Mouse (Mus musculus): ENCODE measurements around the gene C8a.
A peak's percentile ranks its signal among the peaks of the same experiment; 100 is the strongest.

C8a gene

DNA sequence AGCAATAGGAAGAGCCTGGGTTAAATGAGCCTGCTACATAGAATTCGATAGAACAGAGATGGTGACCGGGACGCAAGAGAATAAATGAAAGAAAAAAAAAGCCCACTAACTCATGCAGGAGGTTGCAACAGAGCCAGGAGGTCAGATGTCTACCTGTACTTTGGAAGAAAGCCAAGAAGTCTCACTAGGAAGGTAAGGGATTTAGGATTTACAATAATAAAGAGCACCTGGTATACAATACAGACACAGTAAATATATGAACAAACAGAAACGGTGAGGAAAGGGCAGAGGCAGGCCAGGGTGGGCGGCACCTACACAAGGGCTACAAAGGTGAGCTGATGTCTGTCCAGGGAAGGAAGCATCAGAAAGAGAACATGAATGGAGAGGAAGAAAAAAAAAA is 34.0 kb downstream of the C8a start:
- DNase-seq (ENCODE audit: low read depth, low spot score): no peak

DNA sequence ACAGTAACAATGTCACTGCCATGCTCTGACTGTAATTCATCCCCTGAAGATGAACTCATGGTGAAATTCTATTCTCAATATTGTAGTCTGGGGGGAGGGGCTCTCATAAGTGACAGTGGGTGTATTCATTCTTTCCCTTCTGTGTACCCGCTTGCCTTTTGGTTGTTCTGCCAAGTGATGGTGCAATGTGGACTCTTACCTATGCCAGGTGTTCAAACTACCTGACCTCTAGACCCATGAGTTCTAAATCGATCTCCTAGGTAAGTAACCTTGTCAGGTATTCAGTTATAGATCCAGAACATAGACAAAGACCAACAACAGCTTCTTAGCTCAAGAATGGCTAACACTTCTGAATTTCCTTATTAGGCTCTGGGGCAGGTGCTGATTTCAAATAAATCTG is 37.9 kb downstream of the C8a start:
- no peak for DNase-seq (ENCODE audit: low read depth, low spot score)

DNA sequence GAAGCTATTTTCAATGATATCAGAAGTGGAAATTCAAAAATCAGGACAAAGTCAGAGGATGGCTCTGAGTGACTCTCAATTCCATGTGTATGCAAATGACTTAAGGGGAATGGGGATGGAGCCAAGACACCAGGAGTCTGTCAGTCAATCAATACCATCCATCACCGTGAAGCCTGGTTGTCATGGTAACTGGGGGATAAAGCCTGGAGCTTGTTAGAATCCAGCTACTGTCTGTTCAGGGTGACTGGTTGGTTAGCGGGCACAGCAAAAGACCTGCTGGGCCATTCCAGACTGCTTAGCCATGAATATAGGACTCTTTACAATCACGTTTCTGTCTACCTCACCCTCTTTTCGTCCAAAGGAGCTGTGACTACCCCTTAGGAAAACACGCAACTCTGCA is 41.1 kb downstream of the C8a start:
- peak; percentile 50 for DNase-seq (ENCODE audit: low read depth, low spot score)

DNA sequence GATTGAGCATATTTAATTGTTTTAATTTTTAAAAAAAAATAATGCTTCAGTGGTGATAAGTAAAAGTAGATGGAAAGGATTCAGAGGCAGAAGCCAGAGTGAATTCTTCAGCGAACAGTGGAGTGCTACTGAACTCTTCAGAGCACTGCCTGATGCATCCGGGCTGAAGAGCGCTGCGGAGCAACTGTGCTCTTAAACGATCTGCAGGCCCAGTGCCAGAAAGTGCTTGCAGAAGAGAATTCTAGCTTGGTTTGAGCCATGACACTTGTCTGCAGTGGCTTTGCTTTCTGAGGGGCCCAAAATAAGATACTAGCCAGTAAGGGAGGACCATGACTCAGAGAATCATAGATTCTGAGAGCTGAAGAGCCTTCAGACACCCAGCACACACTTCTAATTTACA is 47.3 kb downstream of the C8a start:
- peak; percentile 20 for DNase-seq (ENCODE audit: low read depth, low spot score)

DNA sequence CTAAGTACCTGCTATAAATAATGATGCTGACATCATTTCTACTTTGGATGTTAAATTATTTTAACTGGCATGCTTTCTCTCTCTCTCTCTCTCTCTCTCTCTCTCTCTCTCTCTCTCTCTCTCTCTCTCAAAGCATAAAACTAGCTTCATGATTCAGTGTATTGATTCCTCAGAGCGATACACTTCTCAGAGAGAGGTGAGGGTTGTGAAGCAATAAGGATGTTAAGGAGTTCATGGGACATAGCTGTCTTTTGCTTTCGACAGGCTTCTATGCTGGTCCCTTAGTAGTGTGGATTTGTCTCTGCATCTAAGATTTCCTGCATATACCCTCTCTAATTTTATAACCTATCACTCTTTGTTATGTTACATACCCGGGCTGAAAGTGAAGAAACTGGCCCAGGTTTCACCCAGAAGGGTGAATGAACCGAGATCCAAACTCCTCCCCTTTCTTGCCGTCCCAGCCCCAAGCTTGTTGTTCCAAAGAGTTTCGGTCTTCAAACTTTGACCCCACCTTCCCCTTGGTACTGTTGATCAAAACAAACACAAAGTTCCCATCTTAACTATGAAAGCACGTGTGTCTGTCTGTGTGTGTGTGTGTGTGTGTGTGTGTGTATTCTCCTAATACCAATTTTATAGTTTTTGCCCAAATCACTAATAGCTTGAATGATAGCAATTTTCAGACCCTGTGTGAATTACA is 51.7 kb downstream of the C8a start:
- no peak for DNase-seq (ENCODE audit: low read depth, low spot score)

DNA sequence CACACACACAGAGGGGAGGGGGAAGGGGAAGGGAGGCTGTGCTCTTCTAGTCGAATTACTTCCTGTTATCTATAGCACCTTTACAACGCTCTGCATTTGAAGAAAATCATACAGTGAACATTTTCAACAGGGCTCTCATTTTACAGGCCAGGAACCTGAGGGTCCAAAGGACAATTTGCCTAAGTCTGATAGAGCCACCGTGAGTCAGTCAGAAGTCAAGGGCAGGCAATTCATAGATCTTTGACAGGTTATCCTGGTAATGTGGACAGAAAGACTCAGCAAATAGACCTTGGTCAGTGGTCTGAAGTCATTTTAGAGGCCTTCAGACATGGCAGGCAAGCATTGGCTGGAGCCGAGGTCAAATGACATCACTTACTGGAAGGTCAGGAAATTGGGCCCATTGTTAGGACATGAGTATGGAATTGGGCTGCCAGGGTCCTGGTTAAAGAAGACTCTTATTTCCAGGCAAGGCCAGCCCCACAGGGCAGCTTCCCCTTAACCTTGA is 52.5 kb downstream of the C8a start:
- DNase-seq (ENCODE audit: low read depth, low spot score): no peak

DNA sequence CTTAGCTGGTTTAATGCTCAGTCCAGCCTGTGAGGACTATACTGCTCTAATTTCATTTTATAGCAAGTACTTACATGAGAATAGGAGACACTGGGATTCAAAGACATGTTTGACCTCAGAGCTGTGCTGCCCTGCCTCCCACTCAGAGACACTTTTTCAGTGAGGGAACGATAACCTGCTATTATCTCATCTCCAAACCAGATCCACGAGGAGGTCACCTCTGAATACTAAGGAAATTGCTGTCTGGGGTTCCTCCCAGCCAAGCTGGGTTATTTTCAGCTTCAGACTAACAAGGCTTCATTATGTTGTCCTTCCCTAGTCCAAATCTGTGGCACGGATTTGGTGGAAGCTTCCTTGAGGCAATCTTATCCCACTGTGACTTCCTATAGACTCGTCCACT is 56.3 kb downstream of the C8a start:
- no peak for DNase-seq (ENCODE audit: low read depth, low spot score)

DNA sequence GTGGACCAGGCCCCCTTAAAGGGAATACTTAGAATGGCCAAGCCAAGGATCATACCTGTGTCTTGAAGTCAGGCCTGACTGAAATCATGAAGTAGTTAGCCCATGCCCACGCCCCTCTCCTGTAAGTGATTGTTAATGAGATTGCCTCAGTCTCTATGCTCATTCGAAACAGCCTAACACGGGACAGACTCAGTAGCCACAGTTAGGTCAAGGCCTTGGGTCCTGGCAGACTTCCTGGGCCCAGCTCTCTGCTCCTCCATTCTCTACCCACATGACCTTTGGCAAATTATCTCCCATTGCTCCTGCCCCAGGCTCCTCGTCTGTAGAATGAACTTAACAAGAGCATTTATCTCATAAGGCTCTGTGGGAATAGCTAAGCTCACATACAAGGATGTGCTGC is 57.2 kb downstream of the C8a start:
- no peak for DNase-seq (ENCODE audit: low read depth, low spot score)

DNA sequence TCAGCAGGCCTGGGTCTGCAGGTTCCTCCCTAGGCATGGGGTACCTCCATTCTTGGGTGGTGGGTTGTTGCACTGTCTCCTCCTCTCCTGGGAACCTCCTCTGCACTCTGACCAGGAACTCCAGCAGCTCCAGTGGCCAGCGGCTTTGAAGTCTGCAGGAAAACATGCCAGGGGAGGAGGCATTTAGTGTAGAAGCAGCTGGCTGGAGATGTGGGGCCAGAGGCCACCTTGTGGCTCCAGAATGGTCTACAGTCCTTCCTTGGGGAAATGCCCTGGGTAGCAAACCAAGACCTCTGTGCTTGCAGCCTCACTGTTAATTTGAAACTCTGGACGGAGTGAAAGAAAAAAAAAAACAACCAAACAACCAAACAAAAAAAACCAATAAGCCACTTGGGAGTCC is 58.7 kb downstream of the C8a start:
- no peak for DNase-seq (ENCODE audit: low read depth, low spot score)

DNA sequence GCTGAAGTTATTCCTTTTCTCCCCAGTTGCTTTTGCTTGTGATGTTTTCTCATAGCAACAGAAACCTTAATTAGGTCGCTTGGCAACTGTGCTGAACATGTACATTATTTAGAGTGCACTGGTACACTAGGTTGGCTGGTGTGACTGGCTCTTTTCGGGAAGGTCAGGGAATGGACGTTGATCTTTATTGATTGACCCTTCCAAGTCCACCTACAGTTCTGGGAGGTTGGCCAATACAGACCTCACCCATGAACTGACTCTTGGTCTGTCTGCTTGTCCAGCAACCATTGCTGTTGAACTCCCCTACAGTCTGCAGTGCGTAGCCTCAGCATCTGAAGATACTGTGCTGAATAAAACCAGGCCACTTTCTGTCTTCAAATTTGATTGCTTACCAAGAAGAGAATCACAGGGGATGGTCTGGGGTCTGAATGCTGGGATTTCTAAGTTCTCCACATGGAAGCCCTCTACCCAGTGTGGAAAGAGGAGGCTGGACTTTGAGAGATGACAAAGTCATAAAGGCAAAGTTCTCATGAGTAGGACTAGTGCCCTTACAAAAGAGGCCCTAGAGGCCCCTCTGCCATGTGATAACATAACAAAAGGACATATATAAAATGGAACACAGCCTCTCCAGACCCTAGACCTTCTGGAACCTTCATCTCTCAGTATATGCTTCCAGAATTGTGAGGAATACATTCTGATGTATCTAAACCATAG is 59.5 kb downstream of the C8a start:
- no peak for DNase-seq (ENCODE audit: low read depth, low spot score)

DNA sequence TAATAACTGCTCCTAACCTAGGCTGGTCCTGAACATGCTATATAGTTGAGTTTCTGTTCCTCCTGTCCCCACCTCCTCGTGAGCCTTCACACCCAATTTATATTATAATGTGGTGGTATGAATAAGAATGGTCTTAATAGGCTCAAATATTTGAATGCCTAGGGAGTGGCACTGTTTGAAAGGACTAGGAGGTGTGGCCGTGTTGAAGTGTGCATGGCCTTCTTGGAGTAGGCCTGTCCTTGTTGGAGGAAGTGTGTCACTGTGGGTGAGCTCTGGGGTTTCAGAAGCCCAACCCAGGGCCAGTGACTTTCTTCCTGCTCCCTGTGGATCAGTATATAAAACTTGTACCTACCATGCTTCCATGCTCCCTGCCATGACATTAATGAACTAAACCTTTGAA is 62.6 kb downstream of the C8a start:
- DNase-seq (ENCODE audit: low read depth, low spot score): no peak

DNA sequence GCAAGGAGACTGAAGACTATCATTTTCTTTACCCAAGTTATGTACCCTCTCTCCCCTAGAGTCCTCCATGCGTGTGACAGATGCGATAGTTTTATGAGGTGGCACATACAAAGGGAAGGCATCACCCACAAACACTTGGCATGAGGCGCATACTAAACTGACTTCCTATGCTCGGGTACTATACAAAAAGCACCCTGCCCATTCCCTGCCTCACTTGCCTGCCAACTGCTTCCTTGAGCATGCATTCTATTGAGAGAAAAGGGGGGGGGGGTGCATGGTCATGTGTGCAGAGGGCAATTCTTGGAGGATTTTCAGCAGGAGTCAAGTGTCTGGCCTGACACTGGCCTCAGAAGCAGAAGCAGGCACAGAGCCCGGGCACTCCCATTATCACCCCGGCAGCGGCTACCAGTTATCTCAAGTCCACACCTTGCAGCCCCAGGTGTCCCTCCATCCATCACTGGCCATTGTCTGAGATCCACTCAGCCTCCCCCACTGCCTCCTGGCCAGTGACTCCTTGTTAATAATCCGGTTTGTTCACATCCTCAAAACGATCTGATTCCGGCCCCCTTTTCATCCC is 65.4 kb downstream of the C8a start:
- no peak for DNase-seq (ENCODE audit: low read depth, low spot score)

DNA sequence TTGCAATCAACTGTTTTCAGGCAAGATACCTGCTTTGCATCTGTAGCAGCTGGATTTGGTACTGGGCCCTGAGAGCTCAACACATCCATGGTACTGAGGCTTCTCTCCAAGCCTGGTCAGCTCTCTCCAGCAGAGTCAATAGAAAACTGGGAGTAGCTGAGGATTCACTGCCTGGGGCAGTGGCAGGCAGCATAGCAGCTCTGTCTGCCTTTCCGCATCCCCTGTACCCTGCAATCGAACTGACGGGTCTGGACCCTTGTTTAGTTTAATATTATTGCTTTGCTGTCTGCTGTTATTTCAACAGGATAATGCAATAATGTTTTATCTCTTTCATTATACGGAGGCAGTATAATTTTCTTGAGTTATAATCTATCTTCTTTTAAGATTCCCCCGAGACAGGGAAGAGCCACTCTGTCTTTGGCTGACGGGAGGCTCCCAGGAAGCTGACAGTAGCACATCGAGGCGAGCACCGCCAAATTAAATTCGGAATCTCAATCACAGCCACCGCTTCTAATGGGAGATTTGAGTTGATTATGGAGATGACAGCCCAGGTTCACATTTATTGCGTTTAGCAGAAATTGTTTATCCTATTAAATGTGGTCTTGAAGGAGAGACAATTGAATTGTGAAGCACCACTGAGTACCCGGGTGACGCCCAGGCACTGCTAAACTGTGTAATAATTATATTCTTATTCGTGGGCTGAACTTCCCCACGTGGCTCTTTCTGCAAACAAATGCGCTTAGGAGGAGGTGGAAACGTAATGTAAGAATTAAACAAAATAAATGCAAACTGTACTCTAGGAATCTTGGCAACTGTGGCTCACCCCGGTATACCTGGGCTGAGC is 70.6 kb downstream of the C8a start:
- no peak for DNase-seq (ENCODE audit: low read depth, low spot score)

DNA sequence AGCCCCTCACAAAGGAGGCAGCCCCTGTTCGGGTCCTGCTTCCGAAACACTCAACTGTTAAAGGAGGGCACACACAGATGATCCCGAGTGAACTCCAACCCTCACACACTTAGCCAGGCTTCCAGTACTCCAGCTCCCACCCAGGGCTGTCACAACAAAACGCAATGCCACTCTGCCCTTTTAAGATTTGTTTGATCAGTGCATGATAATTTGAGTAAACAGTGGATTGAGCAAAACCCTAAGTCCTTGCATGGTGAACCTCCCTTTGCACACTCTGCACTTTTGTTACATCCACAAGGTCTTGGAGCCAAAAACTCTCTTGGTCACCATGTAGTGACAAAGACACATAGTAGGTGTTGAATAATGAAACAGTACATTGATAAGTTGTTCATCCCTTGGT is 72.1 kb downstream of the C8a start:
- no peak for DNase-seq (ENCODE audit: low read depth, low spot score)

DNA sequence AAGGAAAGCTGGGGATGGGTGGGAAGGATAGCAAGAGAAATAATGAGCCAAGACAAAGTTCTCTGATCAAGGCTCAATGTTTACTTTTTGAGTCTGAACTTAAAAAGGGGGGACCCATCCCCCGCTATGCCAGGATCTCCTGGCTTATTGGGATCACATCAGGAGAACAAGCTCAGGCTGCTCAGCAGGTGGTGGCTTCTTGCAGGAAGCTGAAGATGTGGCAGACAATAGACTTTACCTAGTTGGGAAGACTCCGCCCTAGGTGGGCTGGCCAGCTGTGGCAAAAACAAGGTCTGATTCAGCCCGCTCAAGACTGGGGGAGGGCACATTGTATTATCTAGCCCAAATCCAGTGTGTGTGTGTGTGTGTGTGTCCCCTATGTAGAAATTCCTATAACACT is 74.6 kb downstream of the C8a start:
- no peak for DNase-seq (ENCODE audit: low read depth, low spot score)

DNA sequence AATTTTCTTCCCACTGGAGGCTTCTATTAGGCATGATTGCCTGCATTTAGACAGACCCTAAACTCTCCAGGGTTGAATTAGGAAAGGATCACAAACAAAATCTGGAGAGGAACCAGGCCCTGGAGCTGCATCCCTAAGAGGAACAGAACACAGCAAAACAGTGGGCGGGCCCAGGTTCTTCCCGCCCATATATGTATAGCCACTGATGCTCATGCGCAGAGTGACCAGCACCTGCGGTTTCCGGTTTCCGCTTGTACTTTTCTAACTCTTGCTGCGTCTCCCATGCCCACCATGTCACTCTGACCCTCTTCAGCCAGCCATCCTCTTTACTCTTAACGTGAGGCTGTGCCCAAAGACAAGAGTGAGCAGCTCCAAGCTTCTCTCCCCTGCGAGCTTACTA is 77.2 kb downstream of the C8a start:
- no peak for DNase-seq (ENCODE audit: low read depth, low spot score)

DNA sequence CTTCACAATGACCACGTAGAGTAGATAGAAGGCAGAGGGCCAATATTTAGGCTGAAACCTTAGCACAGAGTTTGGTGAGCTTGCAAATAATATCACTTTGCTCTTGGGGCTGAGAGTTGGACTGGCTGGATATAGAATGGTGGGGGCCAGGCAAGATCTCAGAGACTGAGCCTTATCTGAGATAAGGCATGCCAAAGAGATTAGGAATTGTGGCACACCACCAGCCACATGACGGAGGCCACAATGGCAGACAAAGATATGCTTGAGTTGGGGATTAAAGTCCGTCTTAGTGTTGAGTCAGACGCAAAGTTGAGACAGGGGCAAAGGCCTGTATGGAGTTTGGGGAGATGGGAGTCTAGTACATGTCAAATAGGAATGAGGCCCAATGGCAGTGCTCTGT is 84.1 kb downstream of the C8a start:
- DNase-seq (ENCODE audit: low read depth, low spot score): no peak

DNA sequence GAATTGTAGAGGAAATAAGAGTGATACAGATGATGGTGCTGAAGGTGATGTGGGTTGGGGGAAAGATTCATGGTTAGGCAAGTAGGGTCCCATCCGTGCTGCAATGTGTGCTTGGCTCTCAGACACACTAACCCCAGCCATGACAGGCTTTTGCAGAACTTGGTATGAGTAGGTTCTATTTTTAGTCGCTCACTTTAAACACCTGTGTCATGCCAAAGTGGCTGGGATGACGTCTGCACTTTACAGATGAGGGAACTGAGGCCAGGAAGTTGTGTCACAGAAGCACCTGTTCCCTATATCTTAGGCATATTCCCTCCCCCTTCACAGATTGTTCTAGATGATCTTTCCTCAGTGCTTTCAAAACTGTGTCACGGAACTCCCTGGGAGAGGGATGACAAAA is 93.9 kb downstream of the C8a start:
- DNase-seq (ENCODE audit: low read depth, low spot score): no peak

DNA sequence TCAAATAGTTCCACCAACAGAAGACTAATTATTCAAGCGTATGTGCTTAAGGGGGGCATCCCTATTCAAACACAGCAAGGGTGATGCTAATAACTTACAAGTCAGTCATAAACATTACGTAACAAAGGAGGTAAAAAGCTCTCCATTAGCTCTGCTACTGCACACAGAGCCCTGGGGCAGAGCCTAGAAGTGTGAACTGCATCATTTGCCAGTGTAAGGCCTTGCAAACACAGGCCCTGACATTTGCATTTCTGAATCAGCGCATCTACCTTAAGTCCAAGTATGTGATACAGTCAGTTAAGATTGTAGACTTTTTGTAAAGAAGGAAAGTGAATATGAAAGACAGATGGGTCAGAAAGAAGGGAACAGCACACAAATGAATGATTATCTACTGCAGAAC is 94.8 kb downstream of the C8a start:
- no peak for DNase-seq (ENCODE audit: low read depth, low spot score)

DNA sequence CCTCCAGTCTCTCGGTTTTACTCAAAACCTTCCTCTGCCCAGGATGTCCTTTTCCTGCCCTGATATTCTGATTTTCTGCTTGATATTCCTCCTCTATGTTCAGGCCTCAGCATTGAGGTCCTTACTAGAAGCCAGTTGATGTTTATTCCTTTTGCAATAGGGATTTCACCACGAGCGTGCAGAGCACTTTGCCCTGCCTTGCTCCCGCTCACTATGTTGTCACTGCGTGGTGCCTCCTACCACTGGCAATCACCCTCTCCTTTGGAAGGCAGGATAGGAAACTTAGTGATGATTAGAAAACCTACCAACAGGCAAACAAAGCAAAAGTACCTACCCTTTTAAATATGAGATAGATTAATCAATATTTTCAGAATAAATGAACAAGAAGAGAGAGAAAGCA is 96.7 kb downstream of the C8a start:
- DNase-seq (ENCODE audit: low read depth, low spot score): no peak

DNA sequence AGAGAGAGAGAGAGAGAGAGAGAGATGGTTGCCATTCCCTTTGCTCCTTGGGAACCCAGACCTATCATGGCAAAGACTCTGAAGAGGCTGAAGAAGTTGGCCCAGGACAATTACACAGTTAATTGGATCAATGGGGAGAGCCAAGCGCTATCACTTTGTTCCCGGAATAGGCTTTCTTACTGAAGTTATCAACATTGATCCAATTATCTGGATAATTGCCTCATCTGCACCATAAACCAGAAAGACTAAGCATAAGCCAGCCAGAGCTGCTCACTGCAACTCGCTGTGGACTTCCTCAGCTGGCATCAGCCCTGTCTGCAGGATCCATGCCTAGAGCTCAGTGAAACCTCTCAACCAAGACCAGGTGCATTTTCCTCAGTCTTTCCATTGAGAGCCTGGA is 100.6 kb downstream of the C8a start:
- DNase-seq (ENCODE audit: low read depth, low spot score): no peak

DNA sequence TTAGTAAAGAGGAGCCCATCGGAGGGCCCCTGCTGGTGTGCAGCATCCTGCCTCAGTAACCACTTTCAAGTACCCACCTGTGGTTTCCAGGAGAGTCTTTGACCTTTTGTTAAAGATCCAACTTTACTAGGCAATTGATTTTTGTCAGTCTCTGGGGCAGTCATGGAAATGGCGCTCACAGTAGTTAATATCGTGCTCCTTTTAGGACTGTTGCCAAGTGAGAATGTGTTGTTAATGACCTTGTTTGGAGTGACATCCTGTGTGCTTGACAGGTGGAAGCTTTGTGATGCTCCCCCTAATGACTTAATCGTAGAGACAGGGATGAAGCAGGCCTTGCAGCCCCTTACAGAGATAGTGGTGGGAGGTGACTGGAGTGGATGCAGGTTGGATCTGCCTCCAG is 105.9 kb downstream of the C8a start:
- no peak for DNase-seq (ENCODE audit: low read depth, low spot score)

Data from brain, embryonic 18.5 days (tissue).